ENCODE assay signal across 15 mouse cellular contexts in genomic region chr9:77771765-77772383, GRCm38 (mm10). TPM values are rescaled to one million over a fixed set of nuclear protein-coding genes. Genes with fewer than 3 reads are reported as not detected.
DNase-seq lines count a peak whose midpoint lies in the region; ATAC-seq and TF ChIP-seq lines count a peak whose summit lies in the region.
"Had no signal": no experiment of that assay in that cellular context is flagged by ENCODE, and none has a peak within 500 bp of the region (broad histone marks: within the 10 kb centered on the region; RNA-seq: fewer than 3 reads in every experiment).

No protein-coding gene starts in this region.

- peak; percentile 67; the same call in 1 of the 2 replicates for ATAC-seq in embryonic facial prominence, embryonic 14.5 days (ENCODE audit: low read depth)
- peak; percentile 63 for ATAC-seq in forebrain, postnatal 0 days
- peak; percentile 87 for ATAC-seq in midbrain, embryonic 11.5 days (ENCODE audit: low FRiP score)
- ATAC-seq in neural tube, embryonic 14.5 days (ENCODE audit: low read depth), result peak; percentile 70; the same call in 1 of the 2 replicates
- no peak for ATAC-seq in heart, embryonic 11.5 days (replicated peaks; ENCODE audit: insufficient number of reproducible peaks, low FRiP score, low TSS enrichment)

- no peak overlapping the region for H3K27ac ChIP-seq in embryonic facial prominence, embryonic 14.5 days (replicated peaks; ENCODE audit: low read depth, low read length)
- peak overlapping the region; percentile 66 for H3K27ac ChIP-seq in forebrain, postnatal 0 days (ENCODE audit: low read depth, low read length)
- no peak overlapping the region; the same call in 1 of the 2 replicates for H3K27ac ChIP-seq in midbrain, embryonic 11.5 days (ENCODE audit: low read depth, low read length)
- H3K27ac ChIP-seq in neural tube, embryonic 14.5 days (ENCODE audit: low read depth, low read length), result no peak overlapping the region
- no peak overlapping the region for H3K27ac ChIP-seq in heart, embryonic 11.5 days (ENCODE audit: low read depth, low read length)
- H3K27ac ChIP-seq: liver, embryonic 14.5 days had no signal

- no peak overlapping the region for H3K4me3 ChIP-seq in embryonic facial prominence, embryonic 14.5 days (ENCODE audit: low read depth, low read length)
- H3K4me3 ChIP-seq in forebrain, postnatal 0 days (ENCODE audit: low read depth, low read length), result no peak overlapping the region
- H3K4me3 ChIP-seq in midbrain, embryonic 11.5 days (ENCODE audit: low read depth, low read length), result no peak overlapping the region
- H3K4me3 ChIP-seq in neural tube, embryonic 14.5 days (ENCODE audit: low read depth, low read length), result no peak overlapping the region
- H3K4me3 ChIP-seq in heart, embryonic 11.5 days (ENCODE audit: low read depth, low read length), result no peak overlapping the region
- H3K4me3 ChIP-seq in lung, adult 2 months (replicated peaks; ENCODE audit: extremely low read depth, low read depth, low read length), result no peak overlapping the region

- H3K4me1 ChIP-seq in embryonic facial prominence, embryonic 14.5 days (ENCODE audit: control insufficient read depth, insufficient read depth, low read length), result no peaks in the 10 kb centered on the region
- peaks cover 4% of the 10 kb centered on the region for H3K4me1 ChIP-seq in forebrain, postnatal 0 days (ENCODE audit: insufficient read depth)
- peaks cover 20% of the 10 kb centered on the region for H3K4me1 ChIP-seq in midbrain, embryonic 11.5 days (ENCODE audit: control insufficient read depth, insufficient read depth, low read length)
- H3K4me1 ChIP-seq in neural tube, embryonic 14.5 days (ENCODE audit: control insufficient read depth, insufficient read depth, low read length), result peaks cover 5% of the 10 kb centered on the region; the same call in 1 of the 2 replicates
- no peaks in the 10 kb centered on the region; the same call in 1 of the 2 replicates for H3K4me1 ChIP-seq in heart, embryonic 11.5 days (ENCODE audit: control insufficient read depth, insufficient read depth, low read length)
- no peaks in the 10 kb centered on the region; the same call in 1 of the 2 replicates for H3K4me1 ChIP-seq in lung, adult 2 months (ENCODE audit: control insufficient read depth, insufficient read depth, low read length)

- H3K9me3 ChIP-seq in embryonic facial prominence, embryonic 14.5 days (ENCODE audit: control insufficient read depth, low read length), result no peaks in the 10 kb centered on the region
- no peaks in the 10 kb centered on the region for H3K9me3 ChIP-seq in forebrain, postnatal 0 days (ENCODE audit: low read length)
- no peaks in the 10 kb centered on the region for H3K9me3 ChIP-seq in midbrain, embryonic 11.5 days (ENCODE audit: control insufficient read depth, low read length)
- H3K9me3 ChIP-seq in neural tube, embryonic 14.5 days (ENCODE audit: control insufficient read depth, low read length), result no peaks in the 10 kb centered on the region
- H3K9me3 ChIP-seq in heart, embryonic 11.5 days (replicated peaks; ENCODE audit: control insufficient read depth, low read length), result no peaks in the 10 kb centered on the region

- H3K9ac ChIP-seq in embryonic facial prominence, embryonic 14.5 days (ENCODE audit: low read depth, low read length), result no peak overlapping the region
- H3K9ac ChIP-seq in forebrain, postnatal 0 days, result peak overlapping the region; percentile 3; the same call in 1 of the 2 replicates
- no peak overlapping the region for H3K9ac ChIP-seq in midbrain, embryonic 11.5 days (ENCODE audit: low read length)
- peak overlapping the region; percentile 34; the same call in 1 of the 2 replicates for H3K9ac ChIP-seq in neural tube, embryonic 14.5 days (replicated peaks; ENCODE audit: low read depth, low read length)
- no peak overlapping the region for H3K9ac ChIP-seq in heart, embryonic 11.5 days (ENCODE audit: low read depth, low read length)
- H3K9ac ChIP-seq: liver, embryonic 14.5 days had no signal

- H3K27me3 ChIP-seq in embryonic facial prominence, embryonic 14.5 days (replicated peaks; ENCODE audit: control insufficient read depth, insufficient read depth, low read length), result no peaks in the 10 kb centered on the region
- no peaks in the 10 kb centered on the region for H3K27me3 ChIP-seq in forebrain, postnatal 0 days (ENCODE audit: insufficient read depth, low read length)
- no peaks in the 10 kb centered on the region for H3K27me3 ChIP-seq in midbrain, embryonic 11.5 days (ENCODE audit: control insufficient read depth, insufficient read depth, low read length)
- no peaks in the 10 kb centered on the region for H3K27me3 ChIP-seq in neural tube, embryonic 14.5 days (ENCODE audit: control insufficient read depth, insufficient read depth, low read length)
- no peaks in the 10 kb centered on the region for H3K27me3 ChIP-seq in heart, embryonic 11.5 days (ENCODE audit: control insufficient read depth, insufficient read depth, low read length)
- H3K27me3 ChIP-seq: CH12.LX had no signal

- peaks cover 8% of the 10 kb centered on the region for H3K36me3 ChIP-seq in embryonic facial prominence, embryonic 14.5 days (ENCODE audit: control insufficient read depth, insufficient read depth, low read length)
- H3K36me3 ChIP-seq in forebrain, postnatal 0 days (ENCODE audit: insufficient read depth), result no peaks in the 10 kb centered on the region
- H3K36me3 ChIP-seq in midbrain, embryonic 11.5 days (ENCODE audit: control insufficient read depth, insufficient read depth, low read length), result no peaks in the 10 kb centered on the region
- H3K36me3 ChIP-seq in neural tube, embryonic 14.5 days (ENCODE audit: control insufficient read depth, insufficient read depth, low read length), result no peaks in the 10 kb centered on the region
- H3K36me3 ChIP-seq in heart, embryonic 11.5 days (ENCODE audit: control insufficient read depth, insufficient read depth, low read length), result no peaks in the 10 kb centered on the region

- DNase-seq in embryonic facial prominence, embryonic 14.5 days (ENCODE audit: low spot score), result peak; percentile 24
- peak; percentile 21 for DNase-seq in forebrain, postnatal 0 days
- peak; percentile 90 for DNase-seq in midbrain, embryonic 11.5 days (ENCODE audit: low spot score, missing footprints)
- no peak for DNase-seq in thymus, postnatal 14 days
- DNase-seq in lung, adult 2 months, result no peak
- DNase-seq in adipocyte (ENCODE audit: low spot score), result no peak
- DNase-seq: adrenal gland, postnatal 10 days; cerebellum, adult 11-12 months; heart, adult 11 months; heart, postnatal 10 days; kidney, adult 11 months had no signal

- TF ChIP-seq CTCF in forebrain, postnatal 0 days (IDR thresholded peaks at IDR 0.05; ENCODE audit: low read depth), result no peak
- no peak for TF ChIP-seq CTCF in lung, adult 2 months (IDR thresholded peaks at IDR 0.05; ENCODE audit: insufficient read depth, low read length)

- 63% methylated on average over 10 of the region's 10 CpGs for WGBS in embryonic facial prominence, embryonic 14.5 days
- WGBS in forebrain, postnatal 0 days, result 28% methylated on average over 10 of the region's 10 CpGs
- WGBS in midbrain, embryonic 11.5 days, result 30% methylated on average over 10 of the region's 10 CpGs
- WGBS in neural tube, embryonic 14.5 days, result 23% methylated on average over 10 of the region's 10 CpGs
- WGBS in heart, embryonic 11.5 days (ENCODE audit: insufficient replicate concordance), result 69% methylated on average over 10 of the region's 10 CpGs
- 72% methylated on average over 10 of the region's 10 CpGs for WGBS in lung, adult 2 months

- no peak overlapping the region for H3K4me2 ChIP-seq in embryonic facial prominence, embryonic 14.5 days (ENCODE audit: low read depth, low read length)
- 0 out of 2 replicates have a peak overlapping the region, but pooled peaks have one; percentile 13 for H3K4me2 ChIP-seq in forebrain, postnatal 0 days (ENCODE audit: low read depth)
- no peak overlapping the region for H3K4me2 ChIP-seq in midbrain, embryonic 11.5 days
- H3K4me2 ChIP-seq in neural tube, embryonic 14.5 days (ENCODE audit: low read depth, low read length), result no peak overlapping the region
- no peak overlapping the region for H3K4me2 ChIP-seq in heart, embryonic 11.5 days

- TF ChIP-seq POLR2A in lung, adult 2 months (IDR thresholded peaks at IDR 0.05; ENCODE audit: borderline replicate concordance, extremely low read depth, low read depth, low read length), result no peak

RNA-seq across cellular contexts. Expression of gene Gclc, which starts 17.5 kb away (rescaled TPM):
- polyA plus RNA-seq in embryonic facial prominence, embryonic 14.5 days (2014; fragmentation: Nextera tagmentation; extraction: Ambion mirVana), result 16.8 and 17.7 TPM in 2 replicates
- 25.8 and 28.4 TPM in 2 replicates for total RNA-seq in forebrain, postnatal 0 days (2014; rRNA removed)
- 12.4 and 14.4 TPM in 2 replicates for polyA plus RNA-seq in forebrain, postnatal 0 days (2015; fragmentation: Nextera tagmentation; extraction: Ambion mirVana)
- polyA plus RNA-seq in midbrain, embryonic 11.5 days (2014; fragmentation: Nextera tagmentation; extraction: Ambion mirVana), result 21.0 and 21.6 TPM in 2 replicates
- polyA plus RNA-seq in neural tube, embryonic 14.5 days (2014; fragmentation: Nextera tagmentation; extraction: Ambion mirVana), result 22.3 and 25.1 TPM in 2 replicates
- 12.3 and 13.3 TPM in 2 replicates for polyA plus RNA-seq in heart, embryonic 11.5 days (2014; fragmentation: Nextera tagmentation; extraction: Ambion mirVana)
- 40.4 and 49.3 TPM in 2 replicates for polyA plus RNA-seq in lung, adult 2 months (2012; rRNA removed)

Comparison
In these comparisons a context has a peak if more than half of its experiments do, and no peak if none do; other contexts are left out.
1. DNase-seq: peak in embryonic facial prominence, embryonic 14.5 days (single experiment), forebrain, postnatal 0 days (single experiment) and midbrain, embryonic 11.5 days (single experiment); none in thymus, postnatal 14 days (single experiment), lung, adult 2 months (single experiment) and adipocyte (single experiment).
2. H3K9ac ChIP-seq: peak in forebrain, postnatal 0 days (single experiment) and neural tube, embryonic 14.5 days (single experiment); none in embryonic facial prominence, embryonic 14.5 days (single experiment), midbrain, embryonic 11.5 days (single experiment) and heart, embryonic 11.5 days (single experiment).